Mouse (Mus musculus) heart, postnatal 0 days (tissue): Measurements from ENCODE around the gene Maml3. TPM values are rescaled to one million over a fixed set of nuclear protein-coding genes. Genes with fewer than 3 reads are reported as not detected.
A peak's percentile ranks its signal among the peaks of the same experiment; 100 is the strongest.

Source experiments
- ATAC-seq: fragments of 200-750 bp; cut with Nextera tagmentation; 2 replicates; pipeline ENCODE4 v1.8.0; 2017; ENCODE audit warnings: low read depth, moderate number of reproducible peaks, moderate library complexity; ENCODE audit not compliant: insufficient read depth
- DNase-seq: peaks from one replicate; pipeline ENCODE4 v3.0.0-alpha.2; 2016; ENCODE audit warnings: low spot score
- H3K27ac ChIP-seq: fragments of 300-500 bp; sonication (generic); 2 replicates; pipeline ENCODE4 v1.5.1; 2014; ENCODE audit warnings: low read depth, mild to moderate bottlenecking
- H3K27me3 ChIP-seq: fragments of 300-500 bp; sonication (generic); 2 replicates; pipeline ENCODE4 v1.6.1; 2014; ENCODE audit warnings: low read length, mixed read lengths; ENCODE audit not compliant: control insufficient read depth, insufficient read depth
- H3K36me3 ChIP-seq: fragments of 300-500 bp; sonication (generic); replicated peaks from 2 replicates; pipeline ENCODE4 v1.6.1; 2014; ENCODE audit warnings: low read length, mixed read lengths; ENCODE audit not compliant: control insufficient read depth, insufficient read depth
- H3K4me1 ChIP-seq: fragments of 300-500 bp; sonication (generic); 2 replicates; pipeline ENCODE4 v1.6.1; 2014; ENCODE audit warnings: antibody characterized with exemption; ENCODE audit not compliant: control insufficient read depth, insufficient read depth
- H3K4me2 ChIP-seq: fragments of 300-500 bp; sonication (generic); 2 replicates; pipeline ENCODE4 v1.6.1; 2014; ENCODE audit warnings: low read depth, mild to moderate bottlenecking, low read length, moderate library complexity
- H3K4me3 ChIP-seq: fragments of 300-500 bp; sonication (generic); 2 replicates; pipeline ENCODE4 v1.5.1; 2014; ENCODE audit warnings: low read depth, low read length
- H3K9ac ChIP-seq: fragments of 300-500 bp; sonication (generic); replicated peaks from 2 replicates; pipeline ENCODE4 v1.6.1; 2014; ENCODE audit warnings: low read depth, low read length, mixed read lengths
- H3K9me3 ChIP-seq: fragments of 300-500 bp; sonication (generic); replicated peaks from 2 replicates; pipeline ENCODE4 v1.6.1; 2016; ENCODE audit warnings: low read length; ENCODE audit not compliant: control insufficient read depth
- CTCF ChIP-seq: IDR thresholded peaks from 2 replicates; pipeline ENCODE4 v1.5.1; 2016; ENCODE audit warnings: antibody characterized with exemption, control low read depth, low read depth
- EP300 ChIP-seq: IDR thresholded peaks from 2 replicates; pipeline ENCODE4 v1.6.1; 2016; ENCODE audit warnings: antibody characterized with exemption, low read depth
- WGBS: fragments of 180-500 bp; shearing (Covaris S2); extraction: QIAGEN DNeasy Blood & Tissue Kit; methylation state at CpG from one replicate; pipeline ENCODE4 v1.1.7; 2014; 5-methylcytosine and 5-hydroxymethylcytosine counted together
- polyA plus RNA-seq: library from polyadenylated mRNA; unstranded; fragments of >200 nt; fragmentation: Nextera tagmentation; extraction: Ambion mirVana; gene quantifications from 2 replicates; pipeline ENCODE4 v1.2.1, GENCODE M21; 2015
- total RNA-seq: library from RNA; depleted of rRNA; stranded (reverse); fragments of >200 nt; gene quantifications from 2 replicates; pipeline ENCODE4 v1.2.3, GENCODE M21; 2014; ENCODE audit warnings: low replicate concordance

Maml3 gene
- total and polyA plus RNA-seq, 2 experiments from 2014 or later = 1.6 to 6.2 TPM

- no peak overlapping the region for H3K4me3 ChIP-seq
- no peaks in the 10 kb centered on the region for H3K27me3 ChIP-seq
- no peak overlapping the region for H3K9ac ChIP-seq
- no peak overlapping the region for H3K4me2 ChIP-seq
- H3K27ac ChIP-seq = no peak overlapping the region
- H3K9me3 ChIP-seq = no peaks in the 10 kb centered on the region
- no peak for ATAC-seq
- H3K4me1 ChIP-seq = no peaks in the 10 kb centered on the region
- no peaks in the 10 kb centered on the region for H3K36me3 ChIP-seq
- 83% methylated on average over 3 of the region's 3 CpGs for WGBS
- no peak for DNase-seq
- TF ChIP-seq EP300 (no peak), CTCF (no peak)
These were observed 340.7 kb downstream of the Maml3 start for GRCm38 (mm10) chr3:51764175-51764574.

GRCm38 (mm10) chr3:51762900-51763299 lies 342.0 kb downstream of the Maml3 start:
- no peaks in the 10 kb centered on the region for H3K27me3 ChIP-seq
- ATAC-seq (no peak), DNase-seq (no peak)
- H3K9me3 ChIP-seq = no peaks in the 10 kb centered on the region
- H3K9ac ChIP-seq = no peak overlapping the region
- H3K4me1 ChIP-seq = no peaks in the 10 kb centered on the region
- H3K4me3 ChIP-seq = no peak overlapping the region
- no peak overlapping the region for H3K4me2 ChIP-seq
- no peak overlapping the region for H3K27ac ChIP-seq
- no peaks in the 10 kb centered on the region for H3K36me3 ChIP-seq
- 90% methylated on average over 10 of the region's 10 CpGs for WGBS
- TF ChIP-seq EP300 (no peak), CTCF (no peak)

GRCm38 (mm10) chr3:51759534-51759933 lies 345.3 kb downstream of the Maml3 start:
- Histone ChIP-seq H3K27ac (no peak overlapping the region), H3K4me2 (no peak overlapping the region), H3K27me3 (no peaks in the 10 kb centered on the region), H3K4me3 (no peak overlapping the region), H3K9me3 (no peaks in the 10 kb centered on the region), H3K4me1 (peaks cover 6% of the 10 kb centered on the region; the same call in 1 of the 2 replicates), H3K36me3 (no peaks in the 10 kb centered on the region), H3K9ac (no peak overlapping the region)
- TF ChIP-seq CTCF (no peak), EP300 (no peak)
- DNase-seq (no peak), ATAC-seq (no peak)
- 52% methylated on average over 3 of the region's 3 CpGs for WGBS

- Histone ChIP-seq H3K36me3 (no peaks in the 10 kb centered on the region), H3K27me3 (no peaks in the 10 kb centered on the region), H3K27ac (no peak overlapping the region), H3K4me2 (no peak overlapping the region), H3K9me3 (no peaks in the 10 kb centered on the region), H3K9ac (no peak overlapping the region), H3K4me3 (no peak overlapping the region), H3K4me1 (peaks cover 6% of the 10 kb centered on the region; the same call in 1 of the 2 replicates)
- ATAC-seq (no peak), DNase-seq (no peak)
- whole genome bisulfite sequencing = 94% methylated on average over 5 of the region's 5 CpGs
- no peak for TF ChIP-seq EP300
- TF ChIP-seq CTCF = no peak
These were observed 347.8 kb downstream of the Maml3 start for GRCm38 (mm10) chr3:51757032-51757431.

GRCm38 (mm10) chr3:51756283-51756682 lies 348.6 kb downstream of the Maml3 start:
- H3K9ac ChIP-seq = no peak overlapping the region
- no peak for ATAC-seq

GRCm38 (mm10) chr3:51753262-51753661 lies 351.6 kb downstream of the Maml3 start:
- H3K9me3 ChIP-seq = no peaks in the 10 kb centered on the region
- ATAC-seq = no peak
- H3K27ac ChIP-seq = no peak overlapping the region
- no peak overlapping the region for H3K4me2 ChIP-seq
- no peak for DNase-seq
- no peak overlapping the region for H3K4me3 ChIP-seq
- no peak overlapping the region for H3K9ac ChIP-seq
- H3K4me1 ChIP-seq = peaks cover 36% of the 10 kb centered on the region
- no peaks in the 10 kb centered on the region for H3K36me3 ChIP-seq
- no peaks in the 10 kb centered on the region for H3K27me3 ChIP-seq
- 70% methylated on average over 5 of the region's 5 CpGs for WGBS
- TF ChIP-seq EP300 (no peak), CTCF (peak; percentile 22; the same call in 1 of the 2 replicates)

More at GRCm38 (mm10) chr3:51756283-51756682, 348.6 kb downstream of the Maml3 start:
- H3K36me3 ChIP-seq = no peaks in the 10 kb centered on the region
- H3K27me3 ChIP-seq = no peaks in the 10 kb centered on the region
- TF ChIP-seq EP300 (no peak), CTCF (no peak)
- no peak for DNase-seq
- H3K27ac ChIP-seq = no peak overlapping the region
- H3K9me3 ChIP-seq = no peaks in the 10 kb centered on the region
- 64% methylated on average over 5 of the region's 5 CpGs for WGBS
- no peak overlapping the region for H3K4me3 ChIP-seq
- no peak overlapping the region for H3K4me2 ChIP-seq
- H3K4me1 ChIP-seq = peaks cover 8% of the 10 kb centered on the region; the same call in 1 of the 2 replicates
